Mouse (Mus musculus) erythroid progenitor cell, adult 5-6 weeks (primary cell): ENCODE results near the gene Gm10135. TPM values are rescaled to one million over a fixed set of nuclear protein-coding genes. Genes with fewer than 3 reads are reported as not detected.
A peak's percentile ranks its signal among the peaks of the same experiment; 100 is the strongest.
"Not testable (repeated sequence)": the region's sequence is repeated elsewhere in the genome, so short reads cannot be mapped to it uniquely, and the experiment has no call there.

Experiments
- ATAC-seq: replicated peaks from 2 replicates; pipeline ENCODE4 v1.8.0; 2016; ENCODE audit warnings: moderate number of reproducible peaks, mild to moderate bottlenecking, moderate TSS enrichment, inconsistent platforms; ENCODE audit not compliant: poor library complexity, low FRiP score, severe bottlenecking
- total RNA-seq, 2 experiments: library from RNA; stranded (forward) in 1 of 2; stranded (reverse) in 1 of 2; fragments of 150-400 nt in 1 of 2; fragments of 186-747, 209-891 nt in 1 of 2; gene quantifications; 2 replicates each; pipeline versions ENCODE4 v1.2.3 to v1.2.4; 2015 to 2017; ENCODE audit warnings: low replicate concordance in 2 of 2

Gene Gm10135
- not detected in 2 replicates for total RNA-seq (2015; ENCODE audit: low replicate concordance)
- total RNA-seq (2017; ENCODE audit: low replicate concordance): not detected in 2 replicates

DNA sequence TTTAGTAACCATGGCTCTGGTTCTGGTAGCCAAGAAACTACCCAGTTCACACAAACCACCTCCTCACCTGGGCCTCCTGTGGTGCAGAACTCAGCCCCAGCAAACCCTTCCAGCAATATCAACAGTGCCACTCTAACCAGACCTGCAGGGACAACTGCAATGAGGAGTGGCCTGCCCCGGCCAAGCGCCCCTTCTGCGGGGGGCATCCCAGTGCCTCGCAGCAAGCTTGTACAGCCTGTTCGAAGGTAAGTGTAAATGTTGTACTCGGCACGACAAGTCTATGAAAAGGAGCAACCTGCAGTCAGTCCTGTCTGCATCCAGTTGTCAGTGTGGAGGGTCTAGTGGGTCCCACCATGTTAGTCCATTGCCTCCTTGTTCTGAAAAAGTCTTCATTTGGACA lies at the start of gene Gm10135:
Gm10135 (minus strand) TSS at position 101 of the 400 bp plus-strand sequence.
- no peak for ATAC-seq

DNA sequence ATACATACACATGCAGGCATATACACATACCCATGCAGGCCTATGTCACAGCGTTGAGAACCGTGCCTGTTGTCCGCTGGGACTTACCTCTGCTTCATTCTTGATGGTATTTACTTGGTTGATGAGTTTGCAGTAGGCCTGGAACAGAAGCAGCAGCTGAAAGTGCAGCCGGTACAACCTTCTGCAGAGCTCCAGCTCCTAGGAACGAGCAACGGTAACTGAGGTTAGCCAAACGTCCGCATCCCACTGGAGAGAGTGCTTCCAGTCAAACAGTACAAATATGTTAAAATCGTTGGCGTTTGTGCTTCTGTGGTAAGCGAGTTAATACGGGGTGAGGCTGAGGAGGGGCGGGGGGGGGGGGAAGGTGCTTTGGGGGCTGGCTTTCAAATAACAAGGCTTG lies 49.3 kb upstream of the Gm10135 start:
- ATAC-seq: no peak

DNA sequence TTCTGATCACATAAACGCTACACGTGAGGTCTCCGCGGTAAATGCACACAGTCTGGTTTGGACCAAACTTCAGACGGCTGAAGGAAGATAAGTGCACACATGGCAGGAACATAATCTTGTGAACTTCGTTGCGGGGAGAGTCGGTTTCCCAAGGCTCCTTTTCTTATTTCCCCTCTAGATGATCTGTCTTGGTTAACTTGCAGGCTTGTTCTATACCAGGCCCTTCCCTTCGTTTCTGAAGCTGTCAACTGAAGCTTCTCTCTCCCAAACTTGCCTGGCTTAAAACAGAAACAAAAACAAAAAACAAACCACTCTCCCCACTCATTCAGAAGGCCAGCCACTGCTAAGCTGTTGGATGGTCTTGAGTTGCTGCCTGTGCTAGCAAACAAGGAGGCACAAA lies 40.2 kb upstream of the Gm10135 start:
- no peak for ATAC-seq

DNA sequence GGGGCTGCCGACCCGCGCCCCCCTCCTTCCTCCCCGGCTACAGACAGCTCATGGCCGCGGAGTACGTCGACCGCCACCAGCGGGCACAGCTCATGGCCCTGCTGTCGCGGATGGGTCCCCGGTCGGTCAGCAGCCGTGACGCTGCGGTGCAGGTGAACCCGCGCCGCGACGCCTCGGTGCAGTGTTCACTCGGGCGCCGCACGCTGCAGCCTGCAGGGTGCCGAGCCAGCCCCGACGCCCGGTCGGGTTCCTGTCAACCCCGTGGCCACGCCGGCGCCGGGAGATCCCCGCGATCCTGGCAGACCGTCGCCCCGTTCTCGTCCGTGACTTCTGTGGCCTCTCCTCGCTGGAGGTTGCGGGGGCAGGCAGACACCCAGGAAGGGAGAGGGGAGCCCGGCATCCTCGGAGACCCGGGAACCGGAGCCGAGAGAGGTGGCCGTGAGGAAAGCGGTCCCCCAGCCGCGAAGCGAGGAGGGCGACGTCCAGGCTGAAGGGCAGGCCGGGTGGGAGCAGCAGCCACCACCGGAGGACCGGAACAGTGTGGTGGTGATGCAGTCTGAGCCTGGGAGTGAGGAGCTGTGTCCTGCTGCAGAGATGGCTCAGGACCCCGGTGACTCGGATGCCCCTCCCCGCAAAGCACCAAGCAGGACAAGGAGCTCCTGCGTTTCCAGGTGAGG lies 39.2 kb upstream of the Gm10135 start:
- 0 out of 2 replicates have a peak, but pooled peaks have one; percentile 42 for ATAC-seq

DNA sequence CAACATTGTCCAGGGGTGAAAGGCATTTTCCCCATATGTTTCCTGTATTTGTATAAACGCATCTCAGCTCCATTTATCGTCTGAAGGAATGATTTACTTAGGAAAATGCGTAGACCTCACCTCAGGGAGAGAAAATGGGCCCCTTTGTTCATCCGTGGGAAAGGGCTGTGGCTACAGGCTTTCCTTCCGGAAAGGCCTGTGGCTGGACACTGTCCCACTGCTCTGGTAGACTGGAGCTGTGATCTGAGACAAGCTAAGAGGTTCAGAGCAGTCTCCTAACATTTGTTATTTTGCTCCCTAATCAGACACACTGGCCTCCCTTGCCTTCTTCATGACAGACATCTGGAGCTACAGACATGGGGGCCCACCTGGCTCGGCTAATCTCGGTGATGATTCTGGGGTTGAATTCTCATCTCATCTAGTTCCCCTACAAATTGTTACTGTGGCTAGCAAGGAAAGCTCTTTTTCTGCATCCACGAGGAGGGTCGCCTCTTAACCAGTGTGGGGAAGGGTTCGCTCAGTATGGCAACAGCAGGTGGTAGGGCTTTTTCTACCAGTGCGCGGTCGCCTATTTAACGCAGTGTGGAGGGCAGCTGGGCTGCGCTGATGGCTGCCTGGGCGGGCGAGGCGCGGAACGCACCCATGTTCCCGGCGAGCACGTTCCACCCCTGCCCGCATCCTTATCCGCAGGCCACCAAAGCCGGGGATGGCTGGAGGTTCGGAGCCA lies 38.5 kb upstream of the Gm10135 start:
- ATAC-seq: 0 out of 2 replicates have a peak, but pooled peaks have one; percentile 34

DNA sequence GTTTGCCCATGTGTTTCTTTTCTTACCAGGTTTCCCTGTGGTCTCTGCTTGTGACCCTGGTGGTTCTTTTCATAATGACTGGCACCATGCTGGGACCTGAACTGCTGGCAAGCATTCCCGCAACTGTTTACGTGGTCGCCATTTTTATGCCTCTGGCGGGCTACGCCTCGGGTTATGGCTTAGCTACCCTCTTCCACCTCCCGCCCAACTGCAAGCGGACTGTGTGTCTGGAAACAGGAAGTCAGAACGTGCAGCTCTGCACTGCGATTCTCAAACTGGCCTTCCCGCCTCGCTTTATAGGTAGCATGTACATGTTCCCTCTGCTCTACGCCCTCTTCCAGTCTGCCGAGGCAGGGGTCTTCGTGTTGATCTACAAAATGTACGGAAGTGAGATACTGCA lies 37.3 kb upstream of the Gm10135 start:
- ATAC-seq: not testable (repeated sequence)

DNA sequence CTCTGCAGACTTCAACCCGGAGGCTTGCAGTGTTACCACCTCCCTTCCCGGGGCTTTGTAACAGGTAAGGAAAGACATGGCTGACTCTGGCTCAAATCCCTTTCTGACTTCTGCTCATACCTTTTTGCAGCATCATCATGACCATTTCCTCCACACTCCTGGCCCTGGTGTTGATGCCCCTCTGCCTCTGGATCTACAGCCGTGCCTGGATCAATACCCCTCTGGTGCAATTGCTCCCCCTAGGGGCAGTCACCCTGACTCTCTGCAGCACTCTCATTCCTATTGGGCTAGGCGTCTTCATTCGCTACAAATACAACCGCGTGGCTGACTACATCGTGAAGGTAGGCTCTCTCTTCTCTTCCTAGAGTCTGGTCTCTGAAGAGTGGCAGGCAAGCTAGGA lies 33.7 kb upstream of the Gm10135 start:
- ATAC-seq: not testable (repeated sequence)

DNA sequence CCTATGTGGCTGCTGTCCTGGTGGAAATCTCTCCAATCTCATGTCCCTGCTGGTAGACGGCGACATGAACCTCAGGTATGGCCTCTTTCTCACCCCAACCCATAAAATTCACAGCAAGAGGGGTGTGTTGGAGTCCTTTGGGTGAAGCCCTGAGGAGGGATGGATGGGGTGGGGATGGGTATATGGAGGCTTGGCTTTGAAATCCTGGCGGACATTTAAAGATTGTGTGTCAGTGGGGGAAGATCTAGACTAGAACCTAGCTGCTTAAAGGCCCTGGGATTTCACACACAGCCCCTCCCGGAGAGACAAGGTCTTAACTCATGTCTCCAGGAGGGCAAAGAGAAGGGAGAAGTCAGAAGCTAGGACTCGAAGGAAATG lies 33.1 kb upstream of the Gm10135 start:
- ATAC-seq: no peak

DNA sequence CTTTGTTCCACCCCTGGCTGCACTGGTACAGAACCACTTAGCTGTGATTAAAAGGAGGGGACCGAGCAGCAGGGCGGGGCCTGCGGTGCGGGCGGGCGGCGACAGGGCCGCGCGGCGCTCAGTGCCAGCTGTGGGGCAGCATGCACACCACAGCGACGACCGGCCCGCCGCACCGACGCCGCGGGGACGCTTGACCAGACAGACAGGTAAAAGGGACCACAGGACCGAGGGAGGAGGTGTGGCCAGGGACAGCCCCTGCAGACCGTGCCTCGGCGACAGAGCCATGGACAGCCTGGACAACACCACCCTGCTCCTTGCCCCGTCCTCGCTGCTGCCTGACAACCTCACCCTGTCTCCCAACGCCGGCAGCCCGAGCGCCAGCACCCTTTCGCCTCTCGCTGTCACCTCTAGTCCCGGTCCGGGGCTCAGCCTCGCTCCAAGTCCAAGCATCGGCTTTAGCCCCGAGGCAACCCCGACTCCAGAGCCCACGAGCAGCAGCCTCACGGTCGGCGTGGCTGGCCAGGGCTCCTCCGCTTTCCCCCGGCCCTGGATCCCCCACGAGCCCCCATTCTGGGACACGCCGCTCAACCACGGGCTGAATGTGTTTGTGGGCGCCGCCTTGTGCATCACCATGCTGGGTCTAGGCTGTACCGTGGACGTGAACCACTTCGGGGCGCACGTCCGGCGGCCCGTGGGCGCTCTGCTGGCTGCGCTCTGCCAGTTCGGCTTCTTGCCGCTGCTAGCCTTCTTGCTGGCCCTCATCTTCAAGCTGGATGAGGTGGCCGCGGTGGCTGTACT lies 32.5 kb upstream of the Gm10135 start, which contains the start of gene Slc10a4:
Slc10a4 (plus strand) TSS at position 100 of the 798 bp plus-strand sequence.
- no peak for ATAC-seq

DNA sequence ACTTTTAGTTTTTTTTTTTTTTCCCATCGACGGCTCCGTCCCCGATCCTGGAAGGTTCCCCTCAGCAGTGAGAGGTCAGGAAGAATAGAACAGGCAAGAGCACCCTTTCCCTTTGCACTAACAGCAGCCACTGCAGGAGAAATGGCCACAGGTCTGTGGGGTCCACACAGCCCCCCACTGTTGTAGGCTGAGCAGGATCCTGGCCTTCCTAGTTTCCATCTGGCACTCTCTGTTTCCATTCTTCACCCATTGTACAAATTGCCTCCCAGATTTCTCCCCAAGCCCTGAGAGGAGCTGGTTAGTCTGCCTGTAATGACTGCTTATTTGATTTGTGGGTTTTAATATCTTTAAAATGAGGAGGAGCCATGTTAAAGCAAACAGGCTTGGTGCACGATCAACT lies 29.5 kb upstream of the Gm10135 start:
- ATAC-seq: no peak

DNA sequence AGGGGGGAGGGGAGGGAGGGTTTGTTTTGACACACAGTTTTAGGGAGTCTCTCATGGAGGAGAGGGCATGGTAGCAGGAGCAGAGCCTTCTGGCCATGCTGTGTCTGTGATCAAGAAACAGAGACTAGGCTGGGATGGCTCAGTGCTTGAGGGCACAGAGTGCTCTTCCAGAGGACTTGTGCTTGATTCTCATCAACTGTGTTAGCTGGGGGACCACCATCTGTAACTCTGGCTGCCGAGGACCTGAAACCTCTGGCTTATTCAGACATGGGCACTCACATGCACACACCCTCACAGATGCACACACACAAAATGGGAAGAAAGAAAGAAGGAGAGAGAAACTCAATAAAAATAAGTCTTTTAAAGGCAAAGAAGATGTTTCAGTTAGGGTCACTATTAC lies 24.0 kb upstream of the Gm10135 start:
- not testable (repeated sequence) for ATAC-seq

DNA sequence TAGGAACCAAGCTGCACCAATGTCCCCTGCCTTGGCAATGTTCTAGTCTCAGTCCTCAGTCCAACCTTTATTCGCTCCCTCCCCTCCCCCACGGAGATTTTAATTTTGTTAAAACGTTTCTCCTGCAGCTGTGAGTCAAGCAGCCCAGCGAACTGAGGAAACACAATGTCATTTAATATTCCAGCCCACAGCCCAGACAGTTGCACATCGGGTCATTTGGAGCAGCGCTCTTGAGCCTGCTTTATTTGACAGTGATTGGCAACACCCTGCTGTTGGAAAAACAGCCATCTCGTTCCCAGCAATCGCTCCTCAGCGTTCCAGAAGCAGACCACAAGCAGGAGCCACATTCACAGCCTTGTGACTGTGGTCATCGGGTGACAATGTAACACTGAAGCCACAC lies 20.9 kb upstream of the Gm10135 start:
- ATAC-seq: no peak

DNA sequence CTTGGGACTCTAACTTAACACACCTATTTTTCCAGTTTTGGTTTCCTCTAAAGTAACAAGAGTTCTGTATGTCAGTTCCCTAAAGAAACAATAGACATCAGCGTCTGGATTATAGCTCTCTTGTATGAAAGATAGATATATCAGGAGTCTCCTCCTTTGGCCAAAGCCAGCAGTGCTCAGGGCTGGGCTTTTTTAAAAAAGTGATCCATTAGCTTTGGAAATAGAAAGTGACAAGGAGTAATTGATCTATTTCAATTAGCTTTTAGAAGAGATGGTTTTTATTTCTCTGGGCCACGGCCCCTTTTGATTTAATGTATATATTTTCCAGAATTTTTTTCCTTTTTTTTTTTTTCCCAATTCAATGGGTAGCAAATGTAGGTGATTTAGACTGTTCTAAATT lies 20.4 kb upstream of the Gm10135 start:
- ATAC-seq: no peak

DNA sequence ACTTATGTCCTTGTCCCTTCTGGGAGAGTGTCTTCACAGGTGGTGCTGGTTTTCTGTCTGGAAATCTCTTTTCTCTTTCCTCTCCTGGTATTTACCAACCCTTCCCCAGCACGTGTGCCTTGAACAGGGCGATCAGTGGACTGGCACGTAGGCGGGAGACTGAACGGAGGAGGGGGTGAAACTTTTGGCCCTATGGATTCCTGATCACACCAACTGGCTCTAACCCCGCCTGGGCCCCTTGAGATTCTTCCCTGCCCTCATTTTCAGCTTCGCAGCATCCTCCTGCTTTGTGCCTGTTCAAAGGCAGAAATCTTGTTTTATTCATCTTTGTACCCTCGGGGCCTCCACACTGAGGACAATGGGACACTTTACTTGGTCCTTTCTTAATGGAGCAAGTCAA lies 19.9 kb upstream of the Gm10135 start:
- no peak for ATAC-seq

DNA sequence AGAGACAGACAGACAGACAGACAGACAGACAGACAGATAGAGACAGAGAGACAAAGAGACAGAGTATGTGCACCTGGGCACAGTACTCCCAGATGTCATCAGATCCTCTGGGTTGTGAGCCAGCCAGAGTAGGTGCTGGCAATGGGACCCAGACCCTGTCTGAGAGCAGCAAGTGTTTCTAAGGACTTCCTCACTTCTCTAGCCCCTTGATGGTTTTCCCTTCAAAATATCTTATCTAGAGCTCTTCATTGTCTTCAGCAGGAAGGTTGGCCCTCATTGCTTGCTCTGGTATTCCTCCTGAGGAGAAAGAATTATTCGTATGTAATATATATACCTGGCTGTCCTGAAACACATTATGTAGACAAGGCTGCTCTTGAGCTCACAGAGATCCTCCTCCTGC lies 18.0 kb upstream of the Gm10135 start:
- ATAC-seq: no peak

DNA sequence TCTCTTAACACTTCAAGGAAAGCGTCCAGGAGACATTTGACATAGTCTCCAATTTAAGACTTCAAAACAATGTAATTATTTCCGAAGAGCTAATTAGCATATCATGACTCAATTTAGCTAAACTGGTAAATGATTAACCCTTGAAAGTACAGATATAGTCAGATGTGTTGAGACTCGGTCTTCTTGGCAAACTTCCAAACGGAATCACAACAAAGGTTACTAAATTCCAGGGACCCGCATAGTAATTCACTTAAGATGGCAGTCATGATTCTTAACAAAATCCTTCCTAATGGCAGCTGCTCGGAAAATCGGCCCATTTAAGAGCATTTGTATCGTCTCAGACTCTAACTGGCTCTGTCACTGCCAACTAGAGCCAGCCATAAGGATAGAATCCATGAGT lies 15.3 kb upstream of the Gm10135 start:
- ATAC-seq: no peak

DNA sequence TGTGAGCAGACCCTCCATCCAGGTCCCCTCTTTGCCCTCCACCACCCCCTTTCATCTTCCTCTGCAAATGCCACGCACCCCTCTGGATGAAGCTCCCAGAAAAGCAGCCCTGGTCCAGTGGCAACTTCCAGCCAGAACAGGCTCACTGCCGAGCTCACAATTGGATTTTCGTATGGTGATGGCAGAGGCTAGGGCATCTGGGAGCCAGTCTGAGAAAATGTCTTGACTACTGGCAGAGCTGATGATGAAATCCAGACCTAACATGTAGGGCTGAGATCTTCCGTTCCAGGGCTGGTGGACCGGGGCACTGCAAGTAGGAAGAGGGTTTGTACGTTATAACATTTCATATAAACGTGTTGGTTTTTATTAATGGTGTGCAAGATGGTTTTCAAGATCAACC lies 13.3 kb upstream of the Gm10135 start:
- ATAC-seq: no peak

DNA sequence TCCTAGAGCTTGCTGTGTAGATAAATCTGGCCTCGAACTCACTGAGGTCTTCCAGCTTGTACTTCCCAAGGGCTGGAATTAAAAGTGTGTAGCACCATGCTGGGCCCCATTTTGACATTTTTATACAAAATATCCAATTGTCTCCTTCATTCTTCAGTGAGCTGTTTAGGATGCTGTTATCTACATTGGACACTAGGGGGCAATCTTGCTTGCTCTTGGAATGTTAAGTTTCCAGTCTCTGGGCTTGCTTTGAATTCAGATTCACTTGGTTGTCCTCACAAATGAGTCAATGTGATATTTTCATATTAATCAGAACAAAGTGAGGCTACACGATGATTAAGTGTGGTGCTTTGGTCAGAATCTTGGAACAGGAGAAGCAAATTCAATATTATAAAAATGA lies 9.6 kb upstream of the Gm10135 start:
- ATAC-seq: no peak

DNA sequence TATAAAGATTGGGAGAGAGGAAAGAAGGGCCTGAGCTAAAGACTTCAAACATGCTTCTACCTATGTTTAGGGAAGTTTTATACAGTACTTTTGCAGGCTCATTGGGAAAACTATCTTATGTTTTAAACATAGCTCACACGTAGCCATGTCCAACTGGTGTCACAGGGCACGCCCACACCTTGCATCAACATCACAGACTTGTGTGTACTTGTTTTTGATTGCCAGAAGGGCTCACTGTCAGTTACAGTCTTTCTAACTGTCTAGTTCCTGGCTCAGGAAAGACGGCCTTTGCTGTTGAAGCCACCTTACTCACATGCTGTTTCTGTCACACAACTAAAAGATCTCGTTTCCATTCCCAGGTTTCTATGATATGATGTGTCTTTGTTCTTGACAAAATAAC lies 2.0 kb upstream of the Gm10135 start:
- ATAC-seq: no peak

DNA sequence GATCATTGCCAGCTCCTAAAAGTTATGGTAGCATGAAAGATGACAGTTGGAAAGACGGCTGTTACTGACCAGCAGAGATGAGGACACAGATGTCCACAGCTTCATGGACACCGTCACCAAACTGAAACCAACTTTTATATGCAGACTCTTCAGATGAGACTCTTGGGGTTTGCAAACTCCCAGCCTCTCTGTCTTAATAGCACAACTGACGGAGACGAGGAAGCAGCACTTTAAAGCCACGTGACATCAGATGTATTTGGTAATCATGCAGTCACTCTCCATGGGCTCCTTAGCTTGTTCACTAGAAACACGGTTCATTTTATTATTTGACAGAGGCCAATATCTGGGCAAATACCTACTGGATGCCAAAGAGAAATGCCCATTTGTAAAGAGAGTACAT lies 1.5 kb upstream of the Gm10135 start:
- ATAC-seq: no peak

DNA sequence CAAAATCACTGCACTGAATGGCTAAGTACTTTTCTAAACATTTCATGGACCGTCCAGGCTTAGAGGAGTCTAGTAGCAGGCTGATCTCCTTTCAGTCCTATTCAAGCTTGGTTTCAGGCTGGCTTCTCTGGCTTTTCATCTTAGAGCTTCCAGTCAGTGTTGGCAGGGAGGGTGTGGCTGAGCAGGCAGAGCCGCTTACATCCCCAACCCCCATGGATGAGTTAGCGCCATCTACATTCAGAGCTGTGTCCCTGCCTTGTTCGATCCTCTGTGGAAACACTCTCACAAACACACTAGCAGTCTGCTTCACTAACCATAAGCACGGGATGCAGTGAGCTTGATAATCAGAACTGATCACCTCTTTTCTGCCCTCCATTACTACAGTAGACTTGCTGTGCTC lies 1.6 kb downstream of the Gm10135 start:
- no peak for ATAC-seq
